Mouse (Mus musculus) hindbrain, embryonic 16.5 days (tissue): ENCODE measurements around the gene Pnpla2. TPM values are rescaled to one million over a fixed set of nuclear protein-coding genes. Genes with fewer than 3 reads are reported as not detected.
"Not testable (repeated sequence)": the region's sequence is repeated elsewhere in the genome, so short reads cannot be mapped to it uniquely, and the experiment has no call there.

ENCODE experiments used
- ATAC-seq: fragments of 200-750 bp; cut with Nextera tagmentation; 2 replicates; pipeline ENCODE4 v1.8.0; 2017; ENCODE audit warnings: moderate TSS enrichment, moderate library complexity
- H3K27ac ChIP-seq: fragments of 300-500 bp; sonication (generic); 2 replicates; pipeline ENCODE4 v1.5.1; 2014; ENCODE audit warnings: low read depth, mild to moderate bottlenecking, control low read depth, low read length, moderate library complexity
- H3K27me3 ChIP-seq: fragments of 300-500 bp; sonication (generic); replicated peaks from 2 replicates; pipeline ENCODE4 v1.6.1; 2014; ENCODE audit warnings: low read length; ENCODE audit not compliant: control insufficient read depth, insufficient read depth
- H3K36me3 ChIP-seq: fragments of 300-500 bp; sonication (generic); 2 replicates; pipeline ENCODE4 v1.6.1; 2014; ENCODE audit warnings: mild to moderate bottlenecking, low read length, moderate library complexity, mixed read lengths; ENCODE audit not compliant: control insufficient read depth, insufficient read depth
- H3K4me1 ChIP-seq: fragments of 300-500 bp; sonication (generic); 2 replicates; pipeline ENCODE4 v1.6.1; 2014; ENCODE audit warnings: low read depth, low read length; ENCODE audit not compliant: control insufficient read depth, insufficient read depth
- H3K4me2 ChIP-seq: fragments of 300-500 bp; sonication (generic); 2 replicates; pipeline ENCODE4 v1.6.1; 2014; ENCODE audit warnings: mild to moderate bottlenecking, low read length, control low read depth, moderate library complexity
- H3K4me3 ChIP-seq: fragments of 300-500 bp; sonication (generic); 2 replicates; pipeline ENCODE4 v1.5.1; 2014; ENCODE audit warnings: mild to moderate bottlenecking, low read length, control low read depth, moderate library complexity
- H3K9ac ChIP-seq: fragments of 300-500 bp; sonication (generic); 2 replicates; pipeline ENCODE4 v1.6.1; 2014; ENCODE audit warnings: low read depth, mild to moderate bottlenecking, control low read depth, low read length, moderate library complexity
- H3K9me3 ChIP-seq: fragments of 300-500 bp; sonication (generic); 2 replicates; pipeline ENCODE4 v1.6.1; 2014; ENCODE audit warnings: mild to moderate bottlenecking, low read length, moderate library complexity; ENCODE audit not compliant: control insufficient read depth
- WGBS: fragments of 180-500 bp; shearing (Covaris S2); extraction: QIAGEN DNeasy Blood & Tissue Kit; methylation state at CpG from one replicate; pipeline ENCODE4 v1.1.7; 2014; 5-methylcytosine and 5-hydroxymethylcytosine counted together
- polyA plus RNA-seq: library from polyadenylated mRNA; unstranded; fragments of >200 nt; fragmentation: Nextera tagmentation; extraction: Ambion mirVana; gene quantifications from 2 replicates; pipeline ENCODE4 v1.2.1, GENCODE M21; 2015

Gene Pnpla2
- polyA plus RNA-seq = 20.0 and 20.9 TPM in 2 replicates

DNA sequence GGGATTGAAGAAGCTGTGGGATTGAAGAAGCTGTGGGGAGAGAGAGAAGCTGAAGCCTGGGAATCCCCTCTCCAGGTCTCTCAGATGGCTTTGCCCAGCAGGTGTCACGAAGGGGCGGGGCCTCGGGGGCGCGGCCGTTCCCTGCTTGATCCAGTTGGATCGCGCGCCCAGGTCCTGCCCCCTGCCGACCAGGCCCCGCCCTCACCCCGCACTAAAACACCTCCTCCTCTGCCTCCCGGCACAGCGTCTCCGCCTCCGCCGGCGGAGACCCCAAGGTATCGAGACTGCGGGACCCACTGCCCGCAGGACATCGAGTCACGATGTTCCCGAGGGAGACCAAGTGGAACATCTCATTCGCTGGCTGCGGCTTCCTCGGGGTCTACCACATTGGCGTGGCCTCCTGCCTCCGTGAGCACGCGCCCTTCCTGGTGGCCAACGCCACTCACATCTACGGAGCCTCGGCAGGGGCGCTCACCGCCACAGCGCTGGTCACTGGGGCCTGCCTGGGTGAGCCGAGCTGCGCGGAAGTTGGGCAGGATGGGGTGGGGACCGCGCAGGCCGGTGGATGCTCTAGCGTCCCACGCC is at the start of gene Pnpla2:
Gene Pnpla2, plus strand, starts transcription at position 232 of the 585 bp plus-strand sequence.
- peaks cover 10% of the 10 kb centered on the region for H3K4me1 ChIP-seq
- peak within 1 kb of the TSS; percentile 81 for H3K9ac ChIP-seq
- peak within 1 kb of the TSS; percentile 72 for H3K27ac ChIP-seq
- no peaks in the 10 kb centered on the region; the same call in none of the 2 replicates for H3K27me3 ChIP-seq
- WGBS = under 1% methylated on average over 42 of the region's 45 CpGs
- no peaks in the 10 kb centered on the region for H3K9me3 ChIP-seq
- peak within 1 kb of the TSS; percentile 92 for H3K4me2 ChIP-seq
- H3K4me3 ChIP-seq = peak within 1 kb of the TSS; percentile 81
- peaks cover 22% of the 10 kb centered on the region for H3K36me3 ChIP-seq
- peak; percentile 81 for ATAC-seq

- peaks cover 21% of the 10 kb centered on the region for H3K36me3 ChIP-seq
- H3K27me3 ChIP-seq = no peaks in the 10 kb centered on the region
- H3K4me1 ChIP-seq = peaks cover 2% of the 10 kb centered on the region; the same call in 1 of the 2 replicates
- no peak overlapping the region for H3K9ac ChIP-seq
- H3K4me3 ChIP-seq = no peak overlapping the region
- no peak overlapping the region for H3K4me2 ChIP-seq
- 88% methylated on average over 4 of the region's 4 CpGs for WGBS
- H3K27ac ChIP-seq = no peak overlapping the region
- no peak for ATAC-seq
- no peaks in the 10 kb centered on the region for H3K9me3 ChIP-seq
Observed at GRCm38 (mm10) chr7:141405466-141405865, 49.5 kb upstream of the Pnpla2 start.

DNA sequence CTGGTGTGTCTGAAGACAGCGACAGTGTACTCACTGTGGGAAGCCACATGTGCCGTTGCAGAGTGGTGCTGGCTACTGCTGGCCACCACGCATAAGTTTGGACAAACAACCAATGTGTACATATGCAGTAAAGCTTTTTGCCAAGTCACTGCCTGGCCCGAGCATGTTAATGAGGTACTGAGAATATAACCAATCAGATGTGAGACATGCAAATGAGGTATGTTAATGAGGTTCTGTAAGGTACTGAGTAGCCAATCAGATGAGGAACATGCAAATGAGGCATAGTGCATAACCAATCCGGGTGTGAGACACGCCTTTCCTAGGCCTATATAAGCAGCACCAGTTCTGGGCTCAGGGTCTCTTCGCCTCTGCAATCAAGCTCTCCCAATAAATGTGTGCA is 47.3 kb upstream of the Pnpla2 start:
- H3K9me3 ChIP-seq, H3K27ac ChIP-seq, H3K27me3 ChIP-seq, H3K4me2 ChIP-seq, H3K4me1 ChIP-seq, H3K9ac ChIP-seq, ATAC-seq, H3K4me3 ChIP-seq: not testable (repeated sequence)
- 98% methylated on average over 7 of the region's 7 CpGs for WGBS
- peaks cover 12% of the 10 kb centered on the region for H3K36me3 ChIP-seq

- Histone ChIP-seq H3K36me3 (peaks cover 10% of the 10 kb centered on the region), H3K27ac (no peak overlapping the region), H3K9me3 (no peaks in the 10 kb centered on the region), H3K27me3 (no peaks in the 10 kb centered on the region), H3K4me2 (no peak overlapping the region), H3K9ac (0 out of 2 replicates have a peak overlapping the region, but pooled peaks have one; percentile 10), H3K4me3 (no peak overlapping the region), H3K4me1 (peaks cover 9% of the 10 kb centered on the region)
- ATAC-seq = peak; percentile 34; the same call in 1 of the 2 replicates
- 9% methylated on average over 11 of the region's 11 CpGs for WGBS
Observed at GRCm38 (mm10) chr7:141408833-141409232, 46.2 kb upstream of the Pnpla2 start.

- no peak overlapping the region for H3K9ac ChIP-seq
- no peak for ATAC-seq
- no peak overlapping the region for H3K4me3 ChIP-seq
- no peaks in the 10 kb centered on the region for H3K27me3 ChIP-seq
- peaks cover 10% of the 10 kb centered on the region for H3K36me3 ChIP-seq
- H3K27ac ChIP-seq = no peak overlapping the region
- H3K4me2 ChIP-seq = no peak overlapping the region
- peaks cover 13% of the 10 kb centered on the region for H3K4me1 ChIP-seq
- H3K9me3 ChIP-seq = no peaks in the 10 kb centered on the region
- 91% methylated on average over 8 of the region's 8 CpGs for WGBS
Observed at GRCm38 (mm10) chr7:141410631-141411030, 44.4 kb upstream of the Pnpla2 start.

- Histone ChIP-seq H3K4me2 (no peak overlapping the region), H3K36me3 (peaks cover 10% of the 10 kb centered on the region), H3K4me1 (peaks cover 13% of the 10 kb centered on the region), H3K27me3 (no peaks in the 10 kb centered on the region), H3K27ac (no peak overlapping the region), H3K9ac (no peak overlapping the region), H3K4me3 (no peak overlapping the region), H3K9me3 (no peaks in the 10 kb centered on the region)
- ATAC-seq = no peak
- WGBS = 100% methylated on average over 1 of the region's 1 CpGs
Observed at GRCm38 (mm10) chr7:141411667-141412066, 43.3 kb upstream of the Pnpla2 start.

GRCm38 (mm10) chr7:141413331-141413730 is 41.7 kb upstream of the Pnpla2 start:
- WGBS = 4% methylated on average over 16 of the region's 16 CpGs
- Histone ChIP-seq H3K9ac (peak overlapping the region; percentile 95), H3K4me1 (peaks cover 13% of the 10 kb centered on the region), H3K27me3 (no peaks in the 10 kb centered on the region), H3K4me2 (peak overlapping the region; percentile 96), H3K4me3 (peak overlapping the region; percentile 76), H3K36me3 (peaks cover 10% of the 10 kb centered on the region), H3K27ac (peak overlapping the region; percentile 87), H3K9me3 (no peaks in the 10 kb centered on the region)
- peak; percentile 12 for ATAC-seq

- Histone ChIP-seq H3K9me3 (no peaks in the 10 kb centered on the region), H3K4me2 (peak within 1 kb of the TSS; percentile 96), H3K4me3 (peak within 1 kb of the TSS; percentile 76), H3K27ac (peak within 1 kb of the TSS; percentile 87), H3K36me3 (peaks cover 10% of the 10 kb centered on the region), H3K4me1 (peaks cover 12% of the 10 kb centered on the region), H3K27me3 (no peaks in the 10 kb centered on the region), H3K9ac (peak within 1 kb of the TSS; percentile 95)
- ATAC-seq = peak; percentile 87
- under 1% methylated on average over 52 of the region's 56 CpGs for WGBS
Observed at GRCm38 (mm10) chr7:141413809-141414584, 41.0 kb upstream of the Pnpla2 start, which contains the start of gene Gatd1. Gatd1 (minus strand) TSS chr7:141414136.

GRCm38 (mm10) chr7:141416144-141416841 is 38.7 kb upstream of the Pnpla2 start:
- no peak overlapping the region for H3K4me3 ChIP-seq
- 69% methylated on average over 6 of the region's 6 CpGs for WGBS
- no peak overlapping the region for H3K9ac ChIP-seq
- H3K36me3 ChIP-seq = no peaks in the 10 kb centered on the region
- no peak for ATAC-seq
- H3K27ac ChIP-seq = no peak overlapping the region
- peaks cover 10% of the 10 kb centered on the region for H3K4me1 ChIP-seq
- no peaks in the 10 kb centered on the region for H3K27me3 ChIP-seq
- no peaks in the 10 kb centered on the region for H3K9me3 ChIP-seq
- H3K4me2 ChIP-seq = no peak overlapping the region
